Mouse (Mus musculus) neural tube, embryonic 13.5 days (tissue): ENCODE data around the gene Ndufa11. TPM values are rescaled to one million over a fixed set of nuclear protein-coding genes. Genes with fewer than 3 reads are reported as not detected.

ENCODE experiments used
- ATAC-seq: fragments of 200-750 bp; cut with Nextera tagmentation; 2 replicates; pipeline ENCODE4 v1.8.0; 2017; ENCODE audit warnings: low read depth, mild to moderate bottlenecking, moderate TSS enrichment, moderate library complexity
- H3K27ac ChIP-seq: fragments of 300-500 bp; sonication (generic); replicated peaks from 2 replicates; pipeline ENCODE4 v1.5.1; 2015; ENCODE audit warnings: moderate library complexity, mild to moderate bottlenecking, inconsistent platforms
- H3K27me3 ChIP-seq: fragments of 300-500 bp; sonication (generic); 2 replicates; pipeline ENCODE4 v1.6.1; 2015; ENCODE audit warnings: mild to moderate bottlenecking, inconsistent platforms
- H3K36me3 ChIP-seq: fragments of 300-500 bp; sonication (generic); 2 replicates; pipeline ENCODE4 v1.6.1; 2015; ENCODE audit warnings: mild to moderate bottlenecking, inconsistent platforms
- H3K4me1 ChIP-seq: fragments of 300-500 bp; sonication (generic); replicated peaks from 2 replicates; pipeline ENCODE4 v1.6.1; 2015; ENCODE audit warnings: inconsistent platforms
- H3K4me2 ChIP-seq: fragments of 300-500 bp; sonication (generic); 2 replicates; pipeline ENCODE4 v1.6.1; 2015; ENCODE audit warnings: inconsistent platforms, mild to moderate bottlenecking, moderate library complexity
- H3K4me3 ChIP-seq: fragments of 300-500 bp; sonication (generic); 2 replicates; pipeline ENCODE4 v1.5.1; 2015; ENCODE audit warnings: mild to moderate bottlenecking, inconsistent platforms
- H3K9ac ChIP-seq: fragments of 300-500 bp; sonication (generic); 2 replicates; pipeline ENCODE4 v1.6.1; 2015; ENCODE audit warnings: moderate library complexity, mild to moderate bottlenecking, inconsistent platforms
- H3K9me3 ChIP-seq: fragments of 300-500 bp; sonication (generic); 2 replicates; pipeline ENCODE4 v1.6.1; 2016; ENCODE audit warnings: inconsistent platforms
- WGBS: fragments of 180-500 bp; shearing (Covaris S2); methylation state at CpG from one replicate; pipeline ENCODE4 v1.1.7; 2015; 5-methylcytosine and 5-hydroxymethylcytosine counted together
- polyA plus RNA-seq: library from polyadenylated mRNA; unstranded; fragments of >200 nt; fragmentation: Nextera tagmentation; extraction: Ambion mirVana; gene quantifications from 2 replicates; pipeline ENCODE4 v1.2.1, GENCODE M21; 2015

Gene Ndufa11
- polyA plus RNA-seq, 1 experiment from 2014 or later: 575 TPM

GRCm38 (mm10) chr17:56723419-56724161 lies 6.0 kb downstream of the Ndufa11 start:
- WGBS: 84% methylated on average over 11 of the region's 11 CpGs
- Histone ChIP-seq H3K9ac (0 out of 2 replicates have a peak overlapping the region, but pooled peaks have one; percentile 12), H3K27me3 (no peaks in the 10 kb centered on the region), H3K4me1 (peaks cover 44% of the 10 kb centered on the region), H3K4me2 (no peak overlapping the region), H3K36me3 (peaks cover 43% of the 10 kb centered on the region), H3K4me3 (no peak overlapping the region), H3K9me3 (no peaks in the 10 kb centered on the region), H3K27ac (no peak overlapping the region)
- no peak; the same call in 1 of the 2 replicates for ATAC-seq

GRCm38 (mm10) chr17:56727029-56727649 lies 9.6 kb downstream of the Ndufa11 start:
- Histone ChIP-seq H3K9ac (no peak overlapping the region), H3K27ac (no peak overlapping the region), H3K4me2 (no peak overlapping the region), H3K4me1 (peaks cover 36% of the 10 kb centered on the region), H3K9me3 (no peaks in the 10 kb centered on the region), H3K27me3 (0 out of 2 replicates have a peak, but pooled peaks cover 3% of the 10 kb centered on the region), H3K36me3 (peaks cover 28% of the 10 kb centered on the region), H3K4me3 (no peak overlapping the region)
- no peak for ATAC-seq
- whole genome bisulfite sequencing: 13% methylated on average over 7 of the region's 7 CpGs

GRCm38 (mm10) chr17:56727659-56728058 lies 10.1 kb downstream of the Ndufa11 start:
- no peak for ATAC-seq
- Histone ChIP-seq H3K27me3 (0 out of 2 replicates have a peak, but pooled peaks cover 4% of the 10 kb centered on the region), H3K4me1 (peaks cover 31% of the 10 kb centered on the region), H3K36me3 (peaks cover 23% of the 10 kb centered on the region), H3K9ac (no peak overlapping the region), H3K4me3 (no peak overlapping the region), H3K9me3 (no peaks in the 10 kb centered on the region), H3K27ac (no peak overlapping the region), H3K4me2 (no peak overlapping the region)
- 9% methylated on average over 12 of the region's 12 CpGs for WGBS

GRCm38 (mm10) chr17:56728117-56728516 lies 10.6 kb downstream of the Ndufa11 start:
- Histone ChIP-seq H3K4me2 (no peak overlapping the region), H3K36me3 (peaks cover 18% of the 10 kb centered on the region), H3K9me3 (no peaks in the 10 kb centered on the region), H3K27ac (no peak overlapping the region), H3K4me1 (peaks cover 26% of the 10 kb centered on the region), H3K4me3 (no peak overlapping the region), H3K9ac (no peak overlapping the region), H3K27me3 (0 out of 2 replicates have a peak, but pooled peaks cover 4% of the 10 kb centered on the region)
- 24% methylated on average over 12 of the region's 12 CpGs for WGBS
- no peak for ATAC-seq

- WGBS: 33% methylated on average over 6 of the region's 6 CpGs
- Histone ChIP-seq H3K9ac (no peak overlapping the region), H3K4me2 (no peak overlapping the region), H3K27ac (no peak overlapping the region), H3K4me1 (peaks cover 23% of the 10 kb centered on the region), H3K9me3 (no peaks in the 10 kb centered on the region), H3K4me3 (no peak overlapping the region), H3K36me3 (peaks cover 8% of the 10 kb centered on the region), H3K27me3 (0 out of 2 replicates have a peak, but pooled peaks cover 4% of the 10 kb centered on the region)
- no peak for ATAC-seq
These were observed 11.6 kb downstream of the Ndufa11 start for GRCm38 (mm10) chr17:56729151-56729550.

GRCm38 (mm10) chr17:56729656-56730055 lies 12.1 kb downstream of the Ndufa11 start:
- H3K4me2 ChIP-seq: no peak overlapping the region
- 70% methylated on average over 2 of the region's 2 CpGs for WGBS
- no peak overlapping the region for H3K4me3 ChIP-seq
- H3K27ac ChIP-seq: no peak overlapping the region
- H3K36me3 ChIP-seq: peaks cover 7% of the 10 kb centered on the region; the same call in 1 of the 2 replicates
- H3K9ac ChIP-seq: no peak overlapping the region
- H3K27me3 ChIP-seq: 0 out of 2 replicates have a peak, but pooled peaks cover 4% of the 10 kb centered on the region
- peaks cover 23% of the 10 kb centered on the region for H3K4me1 ChIP-seq
- no peak for ATAC-seq
- H3K9me3 ChIP-seq: no peaks in the 10 kb centered on the region

GRCm38 (mm10) chr17:56736534-56736933 lies 19.0 kb downstream of the Ndufa11 start:
- no peaks in the 10 kb centered on the region for H3K36me3 ChIP-seq
- H3K9me3 ChIP-seq: no peaks in the 10 kb centered on the region
- 46% methylated on average over 8 of the region's 8 CpGs for WGBS
- H3K4me2 ChIP-seq: no peak overlapping the region
- no peaks in the 10 kb centered on the region for H3K4me1 ChIP-seq
- no peak overlapping the region for H3K27ac ChIP-seq
- no peak overlapping the region for H3K9ac ChIP-seq
- H3K27me3 ChIP-seq: 0 out of 2 replicates have a peak, but pooled peaks cover 4% of the 10 kb centered on the region
- no peak overlapping the region for H3K4me3 ChIP-seq
- no peak for ATAC-seq

GRCm38 (mm10) chr17:56738221-56738620 lies 20.7 kb downstream of the Ndufa11 start:
- H3K36me3 ChIP-seq: no peaks in the 10 kb centered on the region
- H3K4me2 ChIP-seq: no peak overlapping the region
- no peaks in the 10 kb centered on the region for H3K9me3 ChIP-seq
- ATAC-seq: no peak
- H3K27ac ChIP-seq: no peak overlapping the region
- no peaks in the 10 kb centered on the region for H3K27me3 ChIP-seq
- WGBS: 81% methylated on average over 10 of the region's 10 CpGs
- H3K4me3 ChIP-seq: no peak overlapping the region
- no peak overlapping the region for H3K9ac ChIP-seq
- H3K4me1 ChIP-seq: no peaks in the 10 kb centered on the region

GRCm38 (mm10) chr17:56740118-56740787 lies 22.7 kb downstream of the Ndufa11 start:
- Histone ChIP-seq H3K27me3 (no peaks in the 10 kb centered on the region), H3K27ac (no peak overlapping the region), H3K4me2 (no peak overlapping the region), H3K9me3 (no peaks in the 10 kb centered on the region), H3K4me1 (no peaks in the 10 kb centered on the region), H3K36me3 (no peaks in the 10 kb centered on the region), H3K4me3 (no peak overlapping the region), H3K9ac (no peak overlapping the region)
- 86% methylated on average over 17 of the region's 17 CpGs for WGBS
- no peak for ATAC-seq

- H3K27ac ChIP-seq: no peak overlapping the region
- H3K9ac ChIP-seq: no peak overlapping the region
- 78% methylated on average over 17 of the region's 17 CpGs for WGBS
- no peaks in the 10 kb centered on the region for H3K9me3 ChIP-seq
- no peak for ATAC-seq
- no peak overlapping the region for H3K4me3 ChIP-seq
- no peaks in the 10 kb centered on the region for H3K4me1 ChIP-seq
- H3K36me3 ChIP-seq: no peaks in the 10 kb centered on the region
- H3K27me3 ChIP-seq: no peaks in the 10 kb centered on the region
- H3K4me2 ChIP-seq: no peak overlapping the region
These were observed 23.2 kb downstream of the Ndufa11 start for GRCm38 (mm10) chr17:56740788-56741160.

- Histone ChIP-seq H3K27me3 (peaks cover 12% of the 10 kb centered on the region; the same call in 1 of the 2 replicates), H3K9me3 (no peaks in the 10 kb centered on the region), H3K36me3 (no peaks in the 10 kb centered on the region), H3K9ac (no peak overlapping the region), H3K4me3 (no peak overlapping the region), H3K4me1 (no peaks in the 10 kb centered on the region), H3K27ac (no peak overlapping the region), H3K4me2 (no peak overlapping the region)
- 68% methylated on average over 5 of the region's 5 CpGs for WGBS
- ATAC-seq: no peak
These were observed 26.6 kb downstream of the Ndufa11 start for GRCm38 (mm10) chr17:56744173-56744572.
